Mouse (Mus musculus): ENCODE results near the gene Cd46. TPM values are rescaled to one million over a fixed set of nuclear protein-coding genes. Genes with fewer than 3 reads are reported as not detected.
A peak's percentile ranks its signal among the peaks of the same experiment; 100 is the strongest.

The Cd46 gene
- polyA plus RNA-seq, 1 experiment from 2014 or later: 0.36 TPM

DNA sequence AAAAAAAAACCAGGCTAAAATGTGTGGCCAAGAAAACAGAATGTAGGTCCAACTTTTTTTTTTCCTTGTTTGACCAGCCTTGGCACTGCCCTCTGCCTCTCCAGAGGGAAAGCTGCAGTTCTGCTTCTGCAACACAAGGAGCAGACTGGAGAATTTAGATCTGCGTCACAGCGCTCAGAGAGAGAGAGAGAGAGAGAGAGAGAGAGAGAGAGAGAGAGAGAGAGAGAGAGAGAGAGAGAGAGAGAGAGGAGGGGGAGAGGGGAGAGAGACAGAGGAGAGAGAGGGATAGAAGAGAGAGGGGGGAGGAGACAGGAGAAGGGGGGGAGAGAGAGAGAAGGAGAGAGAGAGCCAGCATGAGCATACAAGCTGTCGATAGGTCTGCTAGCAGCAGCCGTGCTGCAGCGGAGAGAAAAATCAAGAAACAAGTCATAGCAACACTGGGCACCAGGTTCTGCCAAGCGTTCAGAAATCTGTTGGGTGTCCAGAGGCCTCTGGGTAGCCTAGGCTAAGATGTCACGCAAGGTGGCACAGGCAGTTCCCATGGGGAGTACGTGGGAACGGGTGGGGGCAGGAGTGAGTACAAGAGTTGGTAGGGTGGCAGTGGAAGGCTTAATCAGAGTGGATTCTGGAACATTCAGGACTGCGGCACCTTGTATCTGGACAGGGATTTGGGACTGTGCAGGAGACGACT is 75.1 kb downstream of the Cd46 start:
- Histone ChIP-seq H3K4me3 (ENCODE audit: low read depth, low read length) (no peak overlapping the region), H3K9me3 (ENCODE audit: low read length) (no peaks in the 10 kb centered on the region), H3K36me3 (replicated peaks; ENCODE audit: insufficient read depth, low read length) (no peaks in the 10 kb centered on the region), H3K4me1 (ENCODE audit: insufficient read depth) (peaks cover 6% of the 10 kb centered on the region), H3K9ac (replicated peaks) (no peak overlapping the region), H3K27me3 (ENCODE audit: insufficient read depth, low read length) (no peaks in the 10 kb centered on the region), H3K27ac (ENCODE audit: low read depth) (no peak overlapping the region), H3K4me2 (ENCODE audit: low read depth, low read length) (0 out of 2 replicates have a peak overlapping the region, but pooled peaks have one; percentile 3)
- ATAC-seq (peak; percentile 26; the same call in 1 of the 2 replicates), DNase-seq (no peak)
- 80% methylated on average over 11 of the region's 11 CpGs for WGBS (ENCODE audit: insufficient replicate concordance)
- TF ChIP-seq CTCF (IDR thresholded peaks at IDR 0.05; ENCODE audit: low read depth) (0 out of 2 replicates have a peak, but pooled peaks have one; percentile 8), EP300 (IDR thresholded peaks at IDR 0.05; ENCODE audit: low read depth) (no peak)

DNA sequence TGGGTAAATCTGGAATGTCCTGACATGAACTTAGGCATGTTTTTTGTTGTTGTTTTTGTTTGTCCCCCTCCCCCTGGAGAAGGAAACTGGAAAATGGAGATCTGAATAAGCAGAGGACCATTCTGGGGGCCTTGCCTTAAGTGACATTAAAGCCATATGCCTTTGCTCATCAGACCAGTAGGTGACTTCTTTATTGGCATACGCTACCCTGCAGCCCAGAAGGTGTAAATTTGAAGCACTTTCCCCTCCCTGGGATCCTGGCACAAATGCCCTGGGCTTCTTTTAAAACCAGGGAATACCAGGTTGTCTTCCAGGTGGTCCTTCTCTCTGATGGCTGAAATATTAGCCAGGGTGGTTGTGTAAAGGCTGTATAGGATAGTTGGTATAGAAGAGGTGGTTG is 76.8 kb downstream of the Cd46 start:
- no peaks in the 10 kb centered on the region for H3K36me3 ChIP-seq (replicated peaks; ENCODE audit: insufficient read depth, low read length)
- H3K4me3 ChIP-seq (ENCODE audit: low read depth, low read length): no peak overlapping the region
- peaks cover 6% of the 10 kb centered on the region for H3K4me1 ChIP-seq (ENCODE audit: insufficient read depth)
- no peak for TF ChIP-seq EP300 (IDR thresholded peaks at IDR 0.05; ENCODE audit: low read depth)
- TF ChIP-seq CTCF (IDR thresholded peaks at IDR 0.05; ENCODE audit: low read depth): no peak
- DNase-seq (no peak), ATAC-seq (no peak)
- H3K4me2 ChIP-seq (ENCODE audit: low read depth, low read length): no peak overlapping the region
- H3K27ac ChIP-seq (ENCODE audit: low read depth): no peak overlapping the region
- H3K27me3 ChIP-seq (ENCODE audit: insufficient read depth, low read length): no peaks in the 10 kb centered on the region
- WGBS (ENCODE audit: insufficient replicate concordance): 83% methylated on average over 1 of the region's 1 CpGs
- no peaks in the 10 kb centered on the region for H3K9me3 ChIP-seq (ENCODE audit: low read length)
- H3K9ac ChIP-seq (replicated peaks): no peak overlapping the region

DNA sequence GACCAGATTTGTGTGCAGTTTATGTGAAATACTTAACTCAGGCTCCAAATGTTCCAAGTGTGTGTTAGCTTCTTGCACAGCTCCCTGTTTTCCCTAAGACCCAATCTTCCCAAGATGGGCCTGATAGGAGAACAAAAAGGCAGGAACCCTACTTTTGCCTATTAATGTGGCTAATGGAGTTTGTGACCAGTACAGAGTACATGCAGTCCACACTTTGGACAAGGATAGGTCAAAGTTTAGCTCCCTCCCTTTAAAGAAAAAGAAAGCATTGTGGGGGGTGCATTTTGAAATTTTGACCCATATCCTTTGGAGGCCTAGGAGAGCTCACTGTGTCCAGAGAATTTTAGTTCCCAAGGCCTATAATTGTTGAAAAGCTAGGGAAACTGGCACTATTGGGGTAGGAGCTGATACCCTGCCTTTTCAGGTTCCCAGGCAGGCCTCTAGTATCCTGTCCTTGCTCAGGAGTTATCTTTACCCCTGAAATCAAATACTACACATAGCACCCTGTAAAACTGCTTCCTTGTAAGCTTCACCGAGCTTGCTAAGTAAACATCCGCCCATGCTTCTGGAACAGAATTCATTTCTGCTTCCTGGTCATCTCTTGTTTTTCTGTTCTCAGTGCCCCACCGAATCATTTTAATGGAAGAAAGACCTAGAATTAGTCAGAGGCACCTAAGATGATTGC is 77.7 kb downstream of the Cd46 start:
- WGBS (ENCODE audit: insufficient replicate concordance): 64% methylated on average over 3 of the region's 3 CpGs

DNA sequence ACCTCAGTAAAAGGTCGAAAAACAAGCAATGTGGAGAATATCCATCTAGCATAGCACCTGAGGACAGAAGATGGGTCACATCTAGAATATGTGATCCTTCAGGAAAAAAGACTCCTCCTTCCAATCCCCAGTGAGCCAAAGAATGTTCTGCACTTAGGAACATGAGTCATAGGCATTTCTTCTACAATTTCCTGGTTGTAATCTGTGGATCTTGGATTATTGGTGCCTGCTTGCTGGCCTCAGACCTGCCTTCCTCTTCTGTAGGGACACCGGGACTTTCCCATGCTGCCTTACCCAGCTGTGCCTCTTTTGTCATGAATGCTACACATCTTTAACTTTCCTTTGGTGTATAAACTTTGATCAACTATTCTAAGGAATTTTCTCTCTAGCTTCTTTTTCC is 79.5 kb downstream of the Cd46 start:
- peaks cover 6% of the 10 kb centered on the region for H3K4me1 ChIP-seq (ENCODE audit: insufficient read depth)
- no peak overlapping the region for H3K9ac ChIP-seq (replicated peaks)
- TF ChIP-seq CTCF (IDR thresholded peaks at IDR 0.05; ENCODE audit: low read depth): no peak
- TF ChIP-seq EP300 (IDR thresholded peaks at IDR 0.05; ENCODE audit: low read depth): 0 out of 2 replicates have a peak, but pooled peaks have one; percentile 14
- no peak for ATAC-seq
- no peaks in the 10 kb centered on the region for H3K9me3 ChIP-seq (ENCODE audit: low read length)
- DNase-seq: no peak
- H3K4me2 ChIP-seq (ENCODE audit: low read depth, low read length): no peak overlapping the region
- H3K27ac ChIP-seq (ENCODE audit: low read depth): no peak overlapping the region
- no peaks in the 10 kb centered on the region for H3K36me3 ChIP-seq (replicated peaks; ENCODE audit: insufficient read depth, low read length)
- no peaks in the 10 kb centered on the region for H3K27me3 ChIP-seq (ENCODE audit: insufficient read depth, low read length)
- 49% methylated on average over 2 of the region's 2 CpGs for WGBS (ENCODE audit: insufficient replicate concordance)
- no peak overlapping the region for H3K4me3 ChIP-seq (ENCODE audit: low read depth, low read length)

More for the DNA sequence above, 77.7 kb downstream of the Cd46 start:
- DNase-seq (no peak), ATAC-seq (0 out of 2 replicates have a peak, but pooled peaks have one; percentile 26)
- no peak overlapping the region for H3K27ac ChIP-seq (ENCODE audit: low read depth)
- H3K4me2 ChIP-seq (ENCODE audit: low read depth, low read length): no peak overlapping the region
- no peaks in the 10 kb centered on the region for H3K9me3 ChIP-seq (ENCODE audit: low read length)
- H3K9ac ChIP-seq (replicated peaks): no peak overlapping the region
- no peak for TF ChIP-seq CTCF (IDR thresholded peaks at IDR 0.05; ENCODE audit: low read depth)
- TF ChIP-seq EP300 (IDR thresholded peaks at IDR 0.05; ENCODE audit: low read depth): no peak
- peaks cover 6% of the 10 kb centered on the region for H3K4me1 ChIP-seq (ENCODE audit: insufficient read depth)
- H3K4me3 ChIP-seq (ENCODE audit: low read depth, low read length): no peak overlapping the region
- H3K27me3 ChIP-seq (ENCODE audit: insufficient read depth, low read length): no peaks in the 10 kb centered on the region
- H3K36me3 ChIP-seq (replicated peaks; ENCODE audit: insufficient read depth, low read length): no peaks in the 10 kb centered on the region

DNA sequence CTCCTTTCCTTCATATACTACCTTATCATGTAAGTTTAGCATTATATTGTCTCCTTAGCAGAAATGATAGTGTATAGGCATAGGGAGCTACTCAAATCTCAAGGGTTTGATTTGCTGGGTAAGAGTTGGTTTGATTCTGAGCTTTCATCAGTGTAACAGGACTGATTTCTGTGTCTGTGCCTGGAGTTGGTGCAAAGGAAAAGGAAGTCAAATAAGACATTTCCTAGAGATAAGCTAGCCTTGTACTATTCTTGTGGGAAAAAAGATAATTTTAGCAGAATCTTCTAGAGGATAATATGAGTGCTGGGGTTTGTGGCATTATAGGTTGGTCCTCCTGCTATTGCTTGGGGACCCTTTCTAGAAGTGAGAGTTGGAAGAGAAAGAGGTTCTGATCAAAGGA is 85.8 kb downstream of the Cd46 start:
- no peaks in the 10 kb centered on the region for H3K27me3 ChIP-seq (ENCODE audit: insufficient read depth, low read length)
- ATAC-seq (no peak), DNase-seq (no peak)
- TF ChIP-seq EP300 (IDR thresholded peaks at IDR 0.05; ENCODE audit: low read depth) (no peak), CTCF (IDR thresholded peaks at IDR 0.05; ENCODE audit: low read depth) (no peak)
- no peak overlapping the region for H3K9ac ChIP-seq (replicated peaks)
- no peaks in the 10 kb centered on the region for H3K9me3 ChIP-seq (ENCODE audit: low read length)
- no peaks in the 10 kb centered on the region for H3K36me3 ChIP-seq (replicated peaks; ENCODE audit: insufficient read depth, low read length)
- H3K4me1 ChIP-seq (ENCODE audit: insufficient read depth): no peaks in the 10 kb centered on the region
- H3K27ac ChIP-seq (ENCODE audit: low read depth): no peak overlapping the region
- no peak overlapping the region for H3K4me3 ChIP-seq (ENCODE audit: low read depth, low read length)
- H3K4me2 ChIP-seq (ENCODE audit: low read depth, low read length): no peak overlapping the region

DNA sequence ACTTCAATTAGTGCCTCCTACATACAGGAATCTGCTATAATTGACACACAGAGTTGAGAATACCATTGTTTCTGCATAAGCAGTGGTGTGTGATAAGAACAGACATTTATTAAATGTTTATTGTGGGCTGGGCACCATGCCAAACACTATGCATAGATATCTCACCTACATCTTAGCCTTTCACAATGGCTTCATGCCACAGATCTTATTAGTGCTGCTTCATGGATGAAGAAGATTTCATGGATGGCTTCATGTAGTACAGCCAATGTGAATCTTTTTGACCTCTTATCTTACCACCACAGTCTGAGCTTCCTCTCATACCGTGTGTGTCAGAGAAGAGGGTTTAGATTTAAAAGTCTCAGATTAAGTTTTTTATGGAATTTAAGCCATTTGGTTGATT is 87.9 kb downstream of the Cd46 start:
- Histone ChIP-seq H3K9me3 (ENCODE audit: low read length) (no peaks in the 10 kb centered on the region), H3K27me3 (ENCODE audit: insufficient read depth, low read length) (no peaks in the 10 kb centered on the region), H3K4me2 (ENCODE audit: low read depth, low read length) (no peak overlapping the region), H3K9ac (replicated peaks) (no peak overlapping the region), H3K4me1 (ENCODE audit: insufficient read depth) (no peaks in the 10 kb centered on the region), H3K27ac (ENCODE audit: low read depth) (no peak overlapping the region), H3K36me3 (replicated peaks; ENCODE audit: insufficient read depth, low read length) (no peaks in the 10 kb centered on the region), H3K4me3 (ENCODE audit: low read depth, low read length) (no peak overlapping the region)
- ATAC-seq (no peak), DNase-seq (no peak)
- WGBS (ENCODE audit: insufficient replicate concordance): 35% methylated on average over 1 of the region's 1 CpGs
- TF ChIP-seq EP300 (IDR thresholded peaks at IDR 0.05; ENCODE audit: low read depth): no peak
- no peak for TF ChIP-seq CTCF (IDR thresholded peaks at IDR 0.05; ENCODE audit: low read depth)

Measured in liver, postnatal 0 days (tissue).